Mouse (Mus musculus) right cerebral cortex, postnatal 14 days (tissue): ENCODE measurements around the gene Prkd2.
A peak's percentile ranks its signal among the peaks of the same experiment; 100 is the strongest.

Experiments
- DNase-seq: peaks from one replicate; pipeline ENCODE4 v3.0.0; 2022

Gene Prkd2

DNA sequence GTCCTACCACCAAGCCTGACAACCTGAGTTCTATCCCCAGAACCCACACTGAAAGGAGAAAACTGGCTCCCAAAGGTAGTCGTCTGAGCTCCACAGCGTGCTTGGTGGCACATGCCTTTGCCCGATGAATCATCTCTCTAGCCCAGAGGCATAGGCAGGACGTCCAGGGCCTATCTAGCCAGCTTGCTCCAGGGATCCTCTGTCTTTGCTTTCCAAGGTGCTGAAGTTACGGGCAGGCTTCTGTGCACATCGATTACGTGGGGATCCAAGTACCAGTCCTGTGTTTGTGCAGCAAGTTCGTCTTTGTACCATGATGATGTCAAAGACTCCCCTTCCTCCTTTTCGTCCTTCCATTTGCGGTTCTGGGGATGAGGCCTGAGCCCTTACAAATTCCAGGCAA is 28.9 kb downstream of the Prkd2 start:
- DNase-seq = no peak

- DNase-seq = no peak
Measured at GRCm38 (mm10) chr7:16872478-16872877, 29.8 kb downstream of the Prkd2 start.

GRCm38 (mm10) chr7:16873392-16873791 is 30.7 kb downstream of the Prkd2 start:
- DNase-seq = no peak

DNA sequence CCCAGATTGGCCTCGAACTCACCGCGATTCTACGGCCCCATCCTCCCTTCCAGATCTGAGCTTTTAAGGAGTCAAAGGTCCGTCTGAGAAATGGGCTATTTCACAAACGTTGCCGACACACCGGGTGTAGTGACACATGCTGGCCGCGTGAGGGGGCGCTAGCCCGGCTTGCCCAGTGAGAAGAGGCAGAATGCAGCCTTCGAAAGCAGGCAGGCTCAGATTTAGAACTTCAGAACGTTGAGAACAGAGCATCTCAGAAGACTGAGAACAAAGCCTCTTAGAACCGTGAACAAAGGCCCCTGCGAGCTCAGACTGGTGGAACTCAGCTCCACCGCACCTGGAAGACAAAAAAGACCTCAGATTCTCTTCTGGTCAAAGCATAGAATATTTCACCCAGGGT is 31.5 kb downstream of the Prkd2 start:
- DNase-seq = peak; percentile 72

DNA sequence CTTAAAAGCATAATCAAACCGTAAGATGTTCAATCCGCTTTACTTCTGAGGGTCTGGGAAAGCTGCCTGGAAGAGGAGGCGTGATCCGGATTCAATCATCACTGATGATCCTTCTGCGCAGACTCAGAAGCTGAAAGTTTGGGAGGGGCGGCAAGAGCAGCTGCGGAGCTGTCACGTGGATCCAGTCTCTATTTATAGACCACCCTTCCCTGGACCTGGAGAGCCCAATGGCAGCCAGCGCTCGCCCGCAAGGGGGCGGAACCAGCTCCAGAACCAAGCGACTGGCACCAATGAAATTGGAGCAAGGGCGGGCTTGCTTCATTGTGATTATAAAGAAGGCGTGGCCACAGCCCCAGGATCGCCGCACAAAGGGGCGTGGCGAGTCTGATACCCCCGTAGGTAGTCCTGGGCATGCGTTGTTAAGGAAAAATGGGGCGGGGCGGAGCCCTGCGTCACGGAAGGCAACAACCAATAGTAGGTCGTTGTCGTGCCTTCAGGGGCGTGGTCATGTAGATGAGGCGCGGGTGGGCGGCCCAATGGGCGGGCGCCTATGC is 32.1 kb downstream of the Prkd2 start:
- DNase-seq = peak; percentile 99

GRCm38 (mm10) chr7:16875310-16875325 is 32.4 kb downstream of the Prkd2 start, which contains the start of gene Dact3:
Gene Dact3 (plus strand): TSS chr7:16875317.
- DNase-seq = no peak

DNA sequence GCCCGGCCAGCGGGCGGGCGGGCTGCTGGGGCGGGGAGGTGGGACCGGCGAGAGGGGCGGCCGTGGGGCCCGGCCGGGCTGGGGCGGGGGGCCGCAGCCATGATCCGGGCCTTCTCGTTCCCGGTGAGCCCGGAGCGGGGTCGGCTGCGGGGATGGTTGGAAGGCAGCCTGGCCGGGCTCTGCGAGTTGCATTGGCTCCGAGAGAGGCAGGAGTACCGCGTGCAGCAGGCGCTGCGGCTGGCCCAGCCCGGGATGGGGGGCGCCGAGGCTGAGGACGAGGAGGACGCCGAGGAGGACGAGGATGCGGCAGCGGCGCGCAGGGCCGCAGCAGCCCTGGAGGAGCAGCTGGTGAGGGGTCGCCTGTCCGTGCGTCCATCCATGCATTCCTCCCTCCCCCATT is 32.6 kb downstream of the Prkd2 start:
- no peak for DNase-seq

DNA sequence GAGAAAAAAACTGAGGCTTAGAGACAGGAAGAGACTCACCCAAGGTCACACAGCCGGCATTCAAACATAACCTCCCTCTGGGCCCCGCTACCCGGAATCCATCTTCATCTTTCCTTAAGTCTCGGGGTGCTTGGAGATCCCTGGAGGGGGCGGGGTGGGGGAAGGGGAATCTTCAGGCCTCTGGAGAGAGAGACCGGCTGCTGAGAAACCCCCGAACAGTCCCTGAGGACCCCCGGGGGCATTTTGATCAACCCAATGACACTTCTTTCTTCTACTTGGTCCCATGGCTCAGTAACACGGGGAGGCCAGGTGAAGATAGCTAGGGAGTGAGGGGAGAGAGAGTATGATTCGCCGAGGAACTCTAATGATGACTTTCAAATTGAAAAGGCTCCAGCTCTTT is 33.3 kb downstream of the Prkd2 start:
- DNase-seq = no peak

DNA sequence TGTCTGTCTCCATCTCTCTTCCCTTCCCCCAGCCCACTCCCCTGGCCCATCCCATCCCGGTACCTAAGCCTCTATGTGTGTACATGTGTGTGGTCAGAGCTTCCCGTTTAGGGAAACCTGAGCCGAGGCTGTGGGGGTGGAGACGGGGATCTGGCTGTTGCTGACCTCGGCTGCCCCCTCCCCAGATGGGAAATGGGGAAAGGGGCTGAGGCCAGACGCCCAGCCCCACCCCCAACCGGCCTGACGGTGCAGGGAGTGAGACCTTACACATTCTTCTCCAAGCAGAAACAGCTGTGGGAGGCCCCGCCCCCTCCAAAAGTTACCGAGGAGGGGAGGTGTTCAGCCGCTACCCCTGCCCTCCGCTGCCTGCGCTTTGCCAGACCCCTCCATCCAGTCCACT is 33.9 kb downstream of the Prkd2 start:
- DNase-seq = no peak

DNA sequence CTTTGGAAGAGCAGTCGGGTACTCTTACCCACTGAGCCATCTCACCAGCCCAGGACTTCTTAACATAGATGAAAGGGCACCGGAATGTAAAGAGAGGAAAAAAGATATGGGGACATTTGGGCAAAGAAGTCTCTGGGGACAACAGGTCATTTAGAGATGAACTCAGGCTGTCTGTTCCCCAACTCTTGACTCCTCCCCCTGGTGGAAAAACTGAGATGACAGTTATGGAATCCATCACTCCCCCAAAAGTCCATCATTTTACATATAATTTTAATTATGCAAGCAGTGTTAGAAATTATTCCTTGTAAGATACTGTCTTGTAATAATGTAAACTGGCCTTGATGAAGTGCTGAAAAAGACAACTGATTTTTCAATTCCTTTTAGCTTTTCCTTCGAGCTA is 35.0 kb downstream of the Prkd2 start:
- no peak for DNase-seq

DNA sequence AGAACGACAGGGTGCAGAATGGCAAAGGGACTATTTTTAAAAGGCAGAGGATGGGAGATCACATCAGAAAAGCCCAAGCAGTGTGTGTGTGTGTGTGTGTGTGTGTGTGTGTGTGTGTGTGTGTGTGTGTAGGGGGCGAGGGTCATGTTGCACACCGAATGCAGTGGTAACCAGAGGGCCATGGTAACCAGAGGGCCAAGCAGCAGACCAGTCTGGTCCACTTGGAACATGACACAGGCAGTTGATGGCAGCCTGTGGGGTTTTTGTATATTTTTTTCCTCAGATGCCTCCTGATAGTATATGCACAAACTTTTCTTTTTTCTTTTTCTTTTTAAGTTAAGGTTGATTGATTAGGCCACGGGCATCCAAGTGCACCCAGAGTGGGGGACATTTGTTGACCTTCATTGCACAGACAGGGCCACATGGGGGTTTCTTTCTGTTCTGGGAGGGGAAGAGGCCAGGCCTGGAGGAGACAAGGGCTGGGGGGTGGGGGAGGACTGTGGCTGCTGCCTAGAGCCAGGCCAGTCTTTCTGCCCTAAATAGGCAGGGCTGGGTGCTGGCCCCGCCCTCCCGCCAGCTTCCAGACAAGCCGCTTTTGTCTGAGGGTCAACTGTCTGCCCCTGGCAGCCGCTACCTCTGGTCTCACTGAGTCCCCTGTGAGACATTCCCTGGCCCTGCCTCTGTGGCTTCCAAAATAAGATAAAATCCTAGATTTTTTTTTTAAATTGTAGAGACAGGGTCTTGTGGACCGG is 37.3 kb downstream of the Prkd2 start:
- DNase-seq = no peak

DNA sequence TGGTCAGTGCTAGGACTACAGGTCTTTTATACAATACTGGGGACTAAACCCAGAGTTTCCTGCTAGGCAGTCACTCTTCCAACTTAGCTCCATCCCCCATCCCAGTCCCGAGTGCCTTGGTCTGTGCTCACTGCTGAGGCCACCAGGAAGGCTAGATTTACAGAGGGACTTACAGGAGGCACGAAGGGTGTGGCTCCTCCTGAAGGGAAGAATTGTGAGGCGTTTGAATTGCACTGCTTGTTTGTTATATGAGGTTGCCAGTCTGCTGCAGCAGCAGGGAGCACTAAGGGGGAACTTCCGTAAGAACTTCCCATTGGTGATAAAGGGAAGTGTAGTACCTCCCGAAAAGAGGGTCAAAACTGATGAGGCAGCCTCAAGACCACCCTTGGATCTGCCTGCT is 37.9 kb downstream of the Prkd2 start:
- DNase-seq = no peak

GRCm38 (mm10) chr7:16883162-16883561 is 40.5 kb downstream of the Prkd2 start:
- no peak for DNase-seq

DNA sequence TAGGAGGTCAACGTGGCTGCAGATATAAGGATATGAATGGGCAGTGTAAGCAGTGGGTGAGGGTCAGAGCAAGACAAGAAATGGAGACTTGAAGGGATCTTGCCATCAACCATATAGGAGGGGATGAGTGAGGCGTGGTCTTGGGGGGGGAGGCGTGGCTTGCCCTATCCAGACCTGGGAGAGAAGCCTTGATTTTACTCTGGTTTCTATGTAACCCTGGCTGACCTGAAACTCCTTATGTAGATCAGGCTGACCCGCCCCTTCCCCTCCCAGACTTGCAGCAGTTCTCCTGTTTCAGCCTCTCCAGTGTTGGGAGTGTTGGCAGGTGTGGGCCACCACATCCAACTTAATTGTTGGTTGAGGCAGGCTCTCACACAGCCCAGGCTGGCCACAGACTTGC is 41.6 kb downstream of the Prkd2 start:
- DNase-seq = no peak

DNA sequence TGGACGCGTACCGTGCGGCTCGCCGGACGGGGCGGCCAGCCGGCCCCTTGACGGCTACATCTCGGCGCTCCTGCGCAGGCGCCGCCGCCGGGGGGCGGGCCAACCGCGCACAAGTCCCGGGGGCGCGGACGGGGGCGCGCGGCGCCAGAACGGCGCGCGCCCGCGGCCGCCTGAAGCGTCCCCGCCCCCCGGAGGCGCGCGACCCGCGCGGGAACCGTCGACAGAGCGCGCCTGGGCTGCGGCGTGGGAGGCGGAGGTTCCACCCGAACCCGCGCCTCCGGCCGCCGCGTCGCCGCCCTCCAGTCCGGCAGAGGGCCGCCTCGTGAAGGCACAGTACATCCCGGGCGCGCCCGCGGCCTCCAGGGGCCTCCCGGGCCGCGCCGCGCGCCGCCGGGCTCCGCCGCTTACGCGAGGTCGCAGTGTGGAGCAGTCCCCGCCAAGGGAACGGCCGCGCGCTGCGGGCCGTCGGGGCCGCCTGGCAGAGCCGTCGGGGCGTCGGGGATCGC is 42.6 kb downstream of the Prkd2 start:
- DNase-seq = no peak

- no peak for DNase-seq
Measured at GRCm38 (mm10) chr7:16885905-16886304, 43.2 kb downstream of the Prkd2 start.

- no peak for DNase-seq
Measured at GRCm38 (mm10) chr7:16890536-16890935, 47.8 kb downstream of the Prkd2 start.

DNA sequence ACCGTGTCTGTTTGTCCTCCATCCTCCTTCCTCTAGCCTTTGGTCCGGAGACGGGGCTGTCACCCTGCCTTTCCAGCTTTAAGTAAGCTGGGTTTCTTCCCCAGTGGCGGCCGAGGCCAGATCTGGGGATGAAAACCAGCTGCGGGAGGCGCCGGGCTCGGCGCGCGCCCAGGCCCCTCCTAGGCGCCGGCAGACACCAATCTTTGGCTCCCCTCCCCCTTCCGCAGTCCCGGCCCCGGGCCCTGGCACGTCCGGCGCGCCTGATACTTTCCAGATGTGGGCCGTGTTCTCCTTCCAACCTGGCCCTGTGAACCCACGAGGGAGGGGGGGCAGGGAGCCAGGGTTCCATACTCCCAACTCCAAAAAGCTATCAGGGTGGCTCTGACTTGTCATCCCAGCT is 48.2 kb downstream of the Prkd2 start:
- DNase-seq = no peak

DNA sequence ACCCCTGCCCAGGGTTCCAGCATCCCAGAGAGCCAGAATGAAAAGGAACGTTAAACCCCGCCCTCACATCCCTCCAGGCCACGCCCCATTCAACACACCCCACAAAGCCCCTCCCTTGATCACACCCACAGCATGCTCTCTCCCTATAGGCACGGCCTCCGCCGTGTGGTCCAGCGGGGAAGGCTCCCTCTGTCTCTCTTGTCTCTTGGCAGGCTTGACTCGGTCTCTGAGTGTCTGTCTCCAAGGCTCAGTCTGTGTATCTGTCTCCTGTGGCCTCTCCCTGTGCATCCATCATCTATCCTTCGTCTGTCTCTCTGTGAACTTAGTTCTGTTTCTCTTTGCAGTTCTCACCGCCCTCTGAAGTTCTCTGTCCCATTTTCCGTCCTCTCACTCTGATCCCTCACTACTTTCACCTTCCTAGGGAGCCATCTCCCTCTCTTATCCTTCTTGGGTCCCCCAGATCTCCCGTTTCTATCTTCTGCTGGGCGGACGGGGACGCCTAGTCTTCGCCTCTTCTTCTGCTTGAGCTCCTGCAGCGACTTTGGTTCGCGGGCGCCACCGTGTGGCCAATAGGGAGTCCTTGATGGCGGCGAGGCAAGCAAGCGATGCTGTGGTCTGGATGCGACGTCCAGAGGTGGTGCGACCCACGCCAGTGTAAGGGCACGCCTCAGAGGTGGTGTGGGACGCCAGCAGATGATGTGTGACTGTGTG is 49.1 kb downstream of the Prkd2 start, which contains the start of gene Gng8:
Gng8 (plus strand) TSS at position 146 of the 711 bp plus-strand sequence.
- DNase-seq = peak; percentile 92

DNA sequence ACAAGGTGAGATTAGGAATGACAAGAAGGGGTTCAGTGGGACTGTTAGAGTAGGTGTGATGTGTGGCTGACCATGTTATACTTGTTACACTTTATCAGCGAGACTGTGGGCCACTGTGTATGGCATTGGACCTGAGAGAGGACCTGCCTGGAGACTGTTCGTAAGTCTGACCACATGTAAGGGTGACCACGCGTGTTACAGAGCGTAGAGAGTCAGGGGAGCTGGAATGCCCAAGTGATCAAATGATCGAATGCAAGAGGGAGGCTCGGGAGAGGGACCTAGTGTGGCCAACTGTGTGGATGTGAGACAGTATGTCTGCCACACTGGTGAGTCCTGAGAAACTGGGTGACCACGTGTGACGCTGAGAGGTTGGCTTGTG is 49.6 kb downstream of the Prkd2 start:
- DNase-seq = no peak

DNA sequence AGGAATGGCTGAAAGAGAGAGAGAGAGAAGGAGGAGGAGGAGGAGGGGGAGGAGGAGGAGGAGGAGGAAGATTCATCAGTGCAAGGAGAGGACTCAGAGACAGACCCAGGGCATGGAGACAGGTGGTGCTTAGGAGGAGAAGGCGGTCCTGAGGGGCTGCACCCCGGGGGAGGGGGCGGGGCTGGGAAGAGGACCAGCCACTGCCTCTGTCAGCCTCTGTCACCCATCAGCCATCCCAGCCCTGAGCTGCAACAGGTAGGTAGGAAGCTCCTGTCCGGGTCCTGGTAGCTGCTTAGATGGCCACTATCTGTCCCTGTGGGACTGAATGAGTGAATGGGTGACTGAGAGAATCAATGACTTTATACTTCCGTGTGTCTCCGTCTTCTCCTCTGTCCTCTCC is 50.9 kb downstream of the Prkd2 start:
- no peak for DNase-seq

DNA sequence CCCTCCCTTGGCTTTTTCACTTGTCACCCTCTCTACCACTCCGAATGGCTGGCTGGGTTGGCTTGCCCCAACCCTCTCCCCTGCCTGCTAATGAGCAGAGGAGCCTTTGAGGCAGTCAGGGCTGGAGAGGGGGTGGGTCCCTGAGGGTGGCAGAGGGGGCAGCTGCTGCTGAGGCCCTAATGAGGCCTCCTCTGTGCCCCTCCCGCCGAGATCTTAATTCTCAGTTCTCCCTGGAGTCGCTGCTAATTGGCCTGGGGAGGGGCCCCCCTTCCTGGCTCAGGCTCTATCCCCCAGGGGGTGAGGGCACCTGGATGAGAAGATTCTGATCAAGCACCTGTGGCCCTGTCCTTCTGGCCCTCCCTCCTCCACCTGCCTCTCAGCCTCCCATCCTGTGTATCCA is 51.6 kb downstream of the Prkd2 start:
- no peak for DNase-seq

DNA sequence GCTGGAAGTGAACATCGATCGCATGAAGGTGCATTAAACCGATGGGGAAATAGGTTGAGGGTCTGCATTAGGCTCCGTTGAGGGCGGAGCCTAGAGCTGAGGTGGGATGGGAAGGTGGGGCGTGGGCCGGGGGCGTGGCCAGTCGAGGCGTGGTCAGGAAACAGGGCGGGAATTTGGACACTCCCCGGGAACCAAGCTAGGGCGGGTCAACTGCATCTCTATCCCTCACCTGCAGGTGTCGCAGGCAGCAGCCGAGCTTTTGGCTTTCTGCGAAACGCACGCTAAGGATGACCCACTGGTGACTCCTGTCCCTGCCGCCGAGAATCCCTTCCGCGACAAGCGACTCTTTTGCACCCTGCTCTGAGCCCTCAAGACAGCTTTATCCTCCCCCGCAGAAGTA is 52.3 kb downstream of the Prkd2 start:
- peak; percentile 70 for DNase-seq

- no peak for DNase-seq
Measured at GRCm38 (mm10) chr7:16895511-16895910, 52.8 kb downstream of the Prkd2 start.

- no peak for DNase-seq
Measured at GRCm38 (mm10) chr7:16900526-16900925, 57.8 kb downstream of the Prkd2 start.
